In genomic region chrX:167211871-167212555, GRCm38 (mm10) we compare ENCODE assay signal across 9 mouse cellular contexts. TPM values are rescaled to one million over a fixed set of nuclear protein-coding genes. Genes with fewer than 3 reads are reported as not detected.
DNase-seq lines count a peak whose midpoint lies in the region; ATAC-seq and TF ChIP-seq lines count a peak whose summit lies in the region.
"Had no signal": no experiment of that assay in that cellular context is flagged by ENCODE, and none has a peak within 500 bp of the region (broad histone marks: within the 10 kb centered on the region; RNA-seq: fewer than 3 reads in every experiment).

No protein-coding gene starts in this region.

- no peaks in the 10 kb centered on the region for H3K36me3 ChIP-seq in forebrain, embryonic 12.5 days (replicated peaks)
- H3K36me3 ChIP-seq in forebrain, embryonic 16.5 days (ENCODE audit: control insufficient read depth, insufficient read depth) = no peaks in the 10 kb centered on the region
- H3K36me3 ChIP-seq in liver, adult 2 months (ENCODE audit: control insufficient read depth, insufficient read depth, low read length) = 0 out of 2 replicates have a peak, but pooled peaks cover 3% of the 10 kb centered on the region
- no peaks in the 10 kb centered on the region for H3K36me3 ChIP-seq in liver, embryonic 11.5 days (ENCODE audit: control insufficient read depth, insufficient read depth, low read length)
- H3K36me3 ChIP-seq in midbrain, embryonic 14.5 days (ENCODE audit: control insufficient read depth, insufficient read depth, low read length) = no peaks in the 10 kb centered on the region

- H3K27ac ChIP-seq in forebrain, embryonic 12.5 days = peak overlapping the region; percentile 66; the same call in 1 of the 2 replicates
- no peak overlapping the region for H3K27ac ChIP-seq in forebrain, embryonic 16.5 days (ENCODE audit: low read length)
- H3K27ac ChIP-seq in liver, adult 2 months (replicated peaks; ENCODE audit: insufficient read depth, low read depth, low read length) = 0 out of 2 replicates have a peak overlapping the region, but pooled peaks have one; percentile 29
- H3K27ac ChIP-seq in liver, embryonic 11.5 days (ENCODE audit: low read depth, low read length) = no peak overlapping the region
- peak overlapping the region; percentile 79 for H3K27ac ChIP-seq in brown adipose tissue, adult 24 weeks (replicated peaks; ENCODE audit: low read depth, low read length)
- H3K27ac ChIP-seq in midbrain, embryonic 14.5 days (replicated peaks; ENCODE audit: low read depth, low read length) = peak overlapping the region; percentile 22; the same call in 1 of the 2 replicates
- H3K27ac ChIP-seq: kidney, postnatal 0 days had no signal

- ATAC-seq in forebrain, embryonic 12.5 days (ENCODE audit: low FRiP score) = peak; percentile 12; the same call in 1 of the 2 replicates
- ATAC-seq in forebrain, embryonic 16.5 days = no peak
- no peak for ATAC-seq in liver, embryonic 11.5 days (replicated peaks; ENCODE audit: low FRiP score)
- peak; percentile 29; the same call in 1 of the 2 replicates for ATAC-seq in midbrain, embryonic 14.5 days (ENCODE audit: low FRiP score, low TSS enrichment)

- H3K9ac ChIP-seq in forebrain, embryonic 12.5 days = no peak overlapping the region
- H3K9ac ChIP-seq in forebrain, embryonic 16.5 days (replicated peaks; ENCODE audit: low read depth, low read length) = no peak overlapping the region
- H3K9ac ChIP-seq in liver, adult 2 months (ENCODE audit: low read depth, low read length) = no peak overlapping the region
- H3K9ac ChIP-seq in liver, embryonic 11.5 days (ENCODE audit: low read depth, low read length) = no peak overlapping the region
- no peak overlapping the region for H3K9ac ChIP-seq in midbrain, embryonic 14.5 days (replicated peaks; ENCODE audit: low read length)

- peaks cover 24% of the 10 kb centered on the region for H3K27me3 ChIP-seq in forebrain, embryonic 12.5 days
- H3K27me3 ChIP-seq in forebrain, embryonic 16.5 days (replicated peaks; ENCODE audit: control insufficient read depth, insufficient read depth, low read length) = no peaks in the 10 kb centered on the region; the same call in 1 of the 2 replicates
- H3K27me3 ChIP-seq in liver, adult 2 months (ENCODE audit: control insufficient read depth, insufficient read depth, low read length) = no peaks in the 10 kb centered on the region
- H3K27me3 ChIP-seq in liver, embryonic 11.5 days (replicated peaks; ENCODE audit: control insufficient read depth, insufficient read depth, low read length) = peaks cover 12% of the 10 kb centered on the region
- no peaks in the 10 kb centered on the region for H3K27me3 ChIP-seq in midbrain, embryonic 14.5 days (ENCODE audit: control insufficient read depth, insufficient read depth, low read length)

- H3K4me3 ChIP-seq in forebrain, embryonic 12.5 days (replicated peaks) = no peak overlapping the region
- no peak overlapping the region for H3K4me3 ChIP-seq in forebrain, embryonic 16.5 days (replicated peaks; ENCODE audit: low read length)
- no peak overlapping the region for H3K4me3 ChIP-seq in liver, adult 2 months (ENCODE audit: insufficient read depth, low read depth, low read length)
- no peak overlapping the region for H3K4me3 ChIP-seq in liver, embryonic 11.5 days (ENCODE audit: low read depth, low read length)
- H3K4me3 ChIP-seq in brown adipose tissue, adult 24 weeks (ENCODE audit: insufficient read depth, low read depth, low read length) = no peak overlapping the region
- no peak overlapping the region for H3K4me3 ChIP-seq in midbrain, embryonic 14.5 days (replicated peaks; ENCODE audit: low read depth, low read length)

- H3K4me1 ChIP-seq in forebrain, embryonic 12.5 days = peaks cover 19% of the 10 kb centered on the region
- peaks cover 5% of the 10 kb centered on the region; the same call in 1 of the 2 replicates for H3K4me1 ChIP-seq in forebrain, embryonic 16.5 days (replicated peaks; ENCODE audit: control insufficient read depth, insufficient read depth, low read length)
- no peaks in the 10 kb centered on the region; the same call in 1 of the 2 replicates for H3K4me1 ChIP-seq in liver, adult 2 months (ENCODE audit: control insufficient read depth, insufficient read depth, low read length)
- H3K4me1 ChIP-seq in liver, embryonic 11.5 days (replicated peaks; ENCODE audit: control insufficient read depth, insufficient read depth, low read length) = peaks cover 2% of the 10 kb centered on the region; the same call in 1 of the 2 replicates
- peaks cover 2% of the 10 kb centered on the region for H3K4me1 ChIP-seq in brown adipose tissue, adult 24 weeks (ENCODE audit: control insufficient read depth, insufficient read depth, insufficient read length, low read length)
- no peaks in the 10 kb centered on the region for H3K4me1 ChIP-seq in midbrain, embryonic 14.5 days (ENCODE audit: control insufficient read depth, insufficient read depth, low read length)

- TF ChIP-seq CTCF in liver, adult 2 months (IDR thresholded peaks at IDR 0.05; ENCODE audit: low read depth, low read length) = no peak

- H3K9me3 ChIP-seq in forebrain, embryonic 12.5 days = no peaks in the 10 kb centered on the region
- no peaks in the 10 kb centered on the region for H3K9me3 ChIP-seq in forebrain, embryonic 16.5 days (ENCODE audit: control insufficient read depth, low read length)
- no peaks in the 10 kb centered on the region for H3K9me3 ChIP-seq in liver, embryonic 11.5 days (ENCODE audit: control insufficient read depth, low read length)
- H3K9me3 ChIP-seq in midbrain, embryonic 14.5 days (ENCODE audit: control insufficient read depth, low read length) = no peaks in the 10 kb centered on the region

- no peak overlapping the region for H3K4me2 ChIP-seq in forebrain, embryonic 12.5 days
- no peak overlapping the region for H3K4me2 ChIP-seq in forebrain, embryonic 16.5 days (ENCODE audit: low read length)
- H3K4me2 ChIP-seq in liver, embryonic 11.5 days = no peak overlapping the region
- peak overlapping the region; percentile 19; the same call in 1 of the 2 replicates for H3K4me2 ChIP-seq in midbrain, embryonic 14.5 days (ENCODE audit: low read length)

- no peaks in the 10 kb centered on the region for H3K79me2 ChIP-seq in liver, adult 2 months (ENCODE audit: control insufficient read depth, insufficient read depth, low read length)

- DNase-seq in liver, adult 2 months (ENCODE audit: extremely low read depth, low read depth, low spot score) = no peak
- no peak for DNase-seq in liver, embryonic 11.5 days (ENCODE audit: low spot score)
- DNase-seq in midbrain, embryonic 14.5 days = peak; percentile 31
- no peak for DNase-seq in frontal cortex, adult 2 months (ENCODE audit: extremely low spot score in 1 of 2, low spot score in 1 of 2)
- DNase-seq in right cerebral cortex, postnatal 14 days = no peak

- no peak for TF ChIP-seq POLR2A in liver, adult 2 months (IDR thresholded peaks at IDR 0.05; ENCODE audit: extremely low read depth, insufficient read depth, low read length)

- WGBS in forebrain, embryonic 12.5 days = 36% methylated on average over 9 of the region's 9 CpGs
- WGBS in forebrain, embryonic 16.5 days = 37% methylated on average over 9 of the region's 9 CpGs
- WGBS in liver, adult 2 months = 67% methylated on average over 9 of the region's 9 CpGs
- WGBS in liver, embryonic 11.5 days = 63% methylated on average over 9 of the region's 9 CpGs
- 34% methylated on average over 9 of the region's 9 CpGs for WGBS in midbrain, embryonic 14.5 days

RNA-seq across cellular contexts. Expression of gene Tmsb4x, which starts 2.9 kb away (rescaled TPM):
- polyA plus RNA-seq in forebrain, embryonic 12.5 days (2016; fragmentation: Nextera tagmentation; extraction: Ambion mirVana) = 5,994 and 6,112 TPM in 2 replicates
- polyA plus RNA-seq in forebrain, embryonic 16.5 days (2015; fragmentation: Nextera tagmentation; extraction: Ambion mirVana) = 6,382 and 7,459 TPM in 2 replicates
- 319 and 478 TPM in 2 replicates for total RNA-seq in liver, adult 2 months (2014; rRNA removed)
- polyA plus RNA-seq in liver, adult 2 months (2012; rRNA removed) = 19.4 and 22.9 TPM in 2 replicates
- polyA plus RNA-seq in liver, embryonic 11.5 days (2014; fragmentation: Nextera tagmentation; extraction: Ambion mirVana) = 1,729 and 1,856 TPM in 2 replicates
- polyA plus RNA-seq in brown adipose tissue, adult 24 weeks (2012; ENCODE audit: insufficient read depth, insufficient read length, missing spikeins) = 941 and 1,203 TPM in 2 replicates
- 5,114 and 5,358 TPM in 2 replicates for polyA plus RNA-seq in midbrain, embryonic 14.5 days (2014; fragmentation: Nextera tagmentation; extraction: Ambion mirVana)
- 2,019 and 2,186 TPM in 2 replicates for polyA plus RNA-seq in frontal cortex, adult 2 months (2012; rRNA removed)

RNA-seq across cellular contexts. Expression of gene Tlr8, which starts 52.1 kb away (rescaled TPM):
- not detected in 2 replicates for polyA plus RNA-seq in forebrain, embryonic 12.5 days (2016; fragmentation: Nextera tagmentation; extraction: Ambion mirVana)
- 0.10 TPM in 1 of 2 replicates, not detected in the other for polyA plus RNA-seq in forebrain, embryonic 16.5 days (2015; fragmentation: Nextera tagmentation; extraction: Ambion mirVana)
- total RNA-seq in liver, adult 2 months (2014; rRNA removed) = 3.1 and 3.6 TPM in 2 replicates
- polyA plus RNA-seq in liver, adult 2 months (2012; rRNA removed) = 0.09 and 0.10 TPM in 2 replicates
- 0.63 and 0.84 TPM in 2 replicates for polyA plus RNA-seq in liver, embryonic 11.5 days (2014; fragmentation: Nextera tagmentation; extraction: Ambion mirVana)
- polyA plus RNA-seq in brown adipose tissue, adult 24 weeks (2012; ENCODE audit: insufficient read depth, insufficient read length, missing spikeins) = 0.79 and 0.99 TPM in 2 replicates
- 0.07 TPM in 1 of 2 replicates, not detected in the other for polyA plus RNA-seq in midbrain, embryonic 14.5 days (2014; fragmentation: Nextera tagmentation; extraction: Ambion mirVana)
- 0.08 and 0.24 TPM in 2 replicates for polyA plus RNA-seq in frontal cortex, adult 2 months (2012; rRNA removed)

Comparison
In these comparisons a context has a peak if more than half of its experiments do, and no peak if none do; other contexts are left out.
1. ATAC-seq: peak in forebrain, embryonic 12.5 days (single experiment) and midbrain, embryonic 14.5 days (single experiment); none in forebrain, embryonic 16.5 days (single experiment) and liver, embryonic 11.5 days (single experiment).
2. H3K27ac ChIP-seq: peak in forebrain, embryonic 12.5 days (single experiment), liver, adult 2 months (single experiment), brown adipose tissue, adult 24 weeks (single experiment) and midbrain, embryonic 14.5 days (single experiment); none in forebrain, embryonic 16.5 days (single experiment) and liver, embryonic 11.5 days (single experiment).
3. RNA of gene Tmsb4x, which starts 2.9 kb away (polyA plus RNA-seq): 6,382 to 7,459 TPM in forebrain, embryonic 16.5 days, 5,994 to 6,112 TPM in forebrain, embryonic 12.5 days, 5,114 to 5,358 TPM in midbrain, embryonic 14.5 days, 2,019 to 2,186 TPM in frontal cortex, adult 2 months, 1,729 to 1,856 TPM in liver, embryonic 11.5 days and 941 to 1,203 TPM in brown adipose tissue, adult 24 weeks; 19.4 to 22.9 TPM in liver, adult 2 months; every median in the first group is over 10 times any median in the second.